ENCODE assay signal across 19 mouse cellular contexts in genomic region chr12:117291943-117292342, GRCm38 (mm10).
"Had no signal": no experiment of that assay in that cellular context is flagged by ENCODE, and none has a peak within 500 bp of the region (broad histone marks: within the 10 kb centered on the region; RNA-seq: fewer than 3 reads in every experiment).

No protein-coding gene starts in this region.

- H3K4me2 ChIP-seq: lung, embryonic 14.5 days; midbrain, embryonic 12.5 days; neural tube, embryonic 13.5 days; neural tube, embryonic 15.5 days had no signal

- ATAC-seq: midbrain, embryonic 16.5 days had no signal

- H3K27me3 ChIP-seq: midbrain, embryonic 12.5 days; neural tube, embryonic 13.5 days; neural tube, embryonic 15.5 days had no signal

- H3K27ac ChIP-seq: liver, embryonic 14.5 days; midbrain, embryonic 10.5 days; midbrain, embryonic 12.5 days; neural tube, embryonic 13.5 days; neural tube, embryonic 15.5 days had no signal

- H3K4me3 ChIP-seq: midbrain, embryonic 10.5 days; midbrain, embryonic 12.5 days; myocyte; neural tube, embryonic 13.5 days; neural tube, embryonic 15.5 days had no signal

- H3K36me3 ChIP-seq: midbrain, embryonic 10.5 days; midbrain, embryonic 12.5 days; neural tube, embryonic 13.5 days; neural tube, embryonic 15.5 days had no signal

- H3K9me3 ChIP-seq: midbrain, embryonic 10.5 days; midbrain, embryonic 12.5 days; neural tube, embryonic 13.5 days; neural tube, embryonic 15.5 days had no signal

- DNase-seq: lung, adult 18-20 months; lung, embryonic 14.5 days; lung, postnatal 10 days; lung, postnatal 4 days; retina, postnatal 1 day; right cerebral cortex, adult 18-20 months; right cerebral cortex, postnatal 25 days; right cerebral cortex, postnatal 4 days; spleen, adult 18-20 months; thymus, adult 18-20 months; thymus, postnatal 14 days; thymus, postnatal 4 days had no signal

- H3K4me1 ChIP-seq: midbrain, embryonic 12.5 days had no signal

- H3K9ac ChIP-seq: liver, embryonic 14.5 days; lung, embryonic 14.5 days; midbrain, embryonic 12.5 days; neural tube, embryonic 13.5 days; neural tube, embryonic 15.5 days had no signal
